Mouse (Mus musculus): ENCODE data around the gene Olfr1089.

Olfr1089 gene

GRCm38 (mm10) chr2:86733601-86734000 lies at the start of gene Olfr1089:
TSS of gene Olfr1089 (minus strand) at chr2:86733701.
- in situ Hi-C loops (cut with MboI, MseI) = loop anchor here (25.0 kb wide), 1 partner anchor 1746 kb away; the partner anchor contains the start of genes Prg2 and Prg3

GRCm38 (mm10) chr2:86782179-86782578 lies 48.7 kb upstream of the Olfr1089 start, which contains the start of gene Olfr1093:
TSS of gene Olfr1093 (plus strand) at chr2:86782479.
- in situ Hi-C loops (cut with MboI, MseI) = no loop called here

DNA sequence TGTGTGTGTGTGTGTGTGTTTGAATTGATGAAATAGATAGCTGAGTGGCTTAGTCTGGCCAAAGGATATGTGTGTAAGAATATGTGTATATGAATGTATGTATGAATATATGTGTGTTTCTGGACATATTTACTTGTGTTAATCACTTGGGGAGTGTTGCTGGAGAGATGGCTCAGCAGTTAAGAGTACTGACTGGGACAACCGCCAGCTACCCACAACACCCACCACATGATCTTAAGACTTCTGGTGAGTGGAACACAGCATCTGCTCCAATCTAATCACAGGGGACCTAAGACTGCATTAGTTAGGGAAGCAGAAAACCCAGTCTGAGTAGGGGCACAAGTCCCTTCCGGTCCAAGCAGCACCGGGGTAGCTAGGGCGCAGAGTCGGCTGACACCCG lies 27.5 kb upstream of the Olfr1089 start:
- in situ Hi-C loops (cut with MboI, MseI) = no loop called here

- in situ Hi-C loops (cut with MboI, MseI) = no loop called here
Observed at GRCm38 (mm10) chr2:86758893-86759292, 25.4 kb upstream of the Olfr1089 start, which contains the start of gene Olfr1090. TSS of gene Olfr1090 (minus strand) at chr2:86758993.

- in situ Hi-C loops (cut with MboI, MseI) = no loop called here
Observed at GRCm38 (mm10) chr2:86698295-86698694, 35.2 kb downstream of the Olfr1089 start, which contains the start of gene Olfr1087. TSS of gene Olfr1087 (minus strand) at chr2:86698395.

Measured in T-helper 1 cell (primary cell).